Mouse (Mus musculus) E14TG2a.4 (cell line): ENCODE measurements around the gene Mrps23.

ENCODE experiments used
- CTCF ChIP-seq: conservative IDR thresholded peaks from 2 replicates; pipeline ENCODE4 v1.5.1; 2014; ENCODE audit warnings: low read length
- NANOG ChIP-seq: IDR thresholded peaks from 2 replicates; pipeline ENCODE4 v1.6.1; 2014; ENCODE audit warnings: borderline replicate concordance, low read length, mixed read lengths

GRCm38 (mm10) chr11:88231213-88231790 is 27.1 kb downstream of the Mrps23 start:
- TF ChIP-seq CTCF (no peak), NANOG (no peak)
